Comparison of ENCODE assay signal across 36 mouse cellular contexts in genomic region chr9:50718878-50719277, GRCm38 (mm10). TPM values are rescaled to one million over a fixed set of nuclear protein-coding genes. Genes with fewer than 3 reads are reported as not detected.
"Had no signal": no experiment of that assay in that cellular context is flagged by ENCODE, and none has a peak within 500 bp of the region (broad histone marks: within the 10 kb centered on the region; RNA-seq: fewer than 3 reads in every experiment).

No protein-coding gene starts in this region.

- DNase-seq: heart, postnatal 10 days; heart, postnatal 14 days; heart, postnatal 36 days; kidney, adult 11 months; kidney, adult 18-20 months; kidney, adult 2 months; kidney, adult 8-10 months; kidney, adult 9 months; kidney, postnatal 10 days; kidney, postnatal 14 days; kidney, postnatal 25 days; kidney, postnatal 36 days; kidney, postnatal 4 days; layer of hippocampus, adult 9-11 months; layer of hippocampus, postnatal 36 days had no signal

- H3K36me3 ChIP-seq: heart, embryonic 10.5 days; heart, embryonic 12.5 days; heart, embryonic 15.5 days; hindbrain, embryonic 15.5 days; intestine, embryonic 15.5 days; kidney, embryonic 15.5 days had no signal

- H3K4me3 ChIP-seq: heart, embryonic 10.5 days; heart, embryonic 12.5 days; heart, embryonic 13.5 days; heart, embryonic 15.5 days; hindbrain, embryonic 10.5 days; hindbrain, embryonic 12.5 days; hindbrain, embryonic 13.5 days; hindbrain, embryonic 15.5 days; intestine, embryonic 15.5 days; kidney, embryonic 15.5 days; layer of hippocampus, adult 2 months; left cerebral cortex, adult 2 months had no signal

- H3K9me3 ChIP-seq: heart, embryonic 10.5 days; heart, embryonic 13.5 days; heart, embryonic 15.5 days; hindbrain, embryonic 10.5 days; hindbrain, embryonic 12.5 days; hindbrain, embryonic 13.5 days; hindbrain, embryonic 15.5 days; intestine, embryonic 15.5 days; kidney, embryonic 15.5 days had no signal

- H3K9ac ChIP-seq: heart, embryonic 12.5 days; heart, embryonic 13.5 days; heart, embryonic 15.5 days; hindbrain, embryonic 12.5 days; hindbrain, embryonic 13.5 days; hindbrain, embryonic 14.5 days; hindbrain, embryonic 15.5 days; intestine, embryonic 15.5 days; kidney, embryonic 15.5 days had no signal

- H3K27me3 ChIP-seq: heart, embryonic 12.5 days; heart, embryonic 13.5 days; heart, embryonic 15.5 days; hindbrain, embryonic 12.5 days; hindbrain, embryonic 13.5 days; hindbrain, embryonic 15.5 days; intestine, embryonic 15.5 days; kidney, embryonic 15.5 days had no signal

- ATAC-seq: hindbrain, embryonic 16.5 days; hindbrain, postnatal 0 days; inflammation-experienced regulatory T-cells, adult 6 months; intestine, embryonic 15.5 days; intestine, embryonic 16.5 days; intestine, postnatal 0 days had no signal

- H3K27ac ChIP-seq: heart, embryonic 10.5 days; heart, embryonic 13.5 days; heart, embryonic 15.5 days; hindbrain, embryonic 10.5 days; hindbrain, embryonic 12.5 days; hindbrain, embryonic 13.5 days; hindbrain, embryonic 14.5 days; hindbrain, embryonic 15.5 days; hindbrain, postnatal 0 days; intestine, embryonic 15.5 days; kidney, embryonic 15.5 days; kidney, postnatal 0 days; layer of hippocampus, adult 2 months; left cerebral cortex, adult 2 months had no signal

- H3K4me2 ChIP-seq: heart, embryonic 11.5 days; heart, embryonic 12.5 days; heart, embryonic 13.5 days; heart, embryonic 15.5 days; hindbrain, embryonic 12.5 days; hindbrain, embryonic 13.5 days; hindbrain, embryonic 14.5 days; hindbrain, embryonic 15.5 days; intestine, embryonic 15.5 days; kidney, embryonic 15.5 days had no signal

RNA-seq across cellular contexts. Expression of gene 2310030G06Rik, which starts 27.5 kb away (rescaled TPM):
- total RNA-seq: hematopoietic stem cell, adult 5-6 weeks had no signal
- polyA plus RNA-seq: inflammation-experienced regulatory T-cells, adult 6 months had no signal

RNA-seq across cellular contexts. Expression of gene Hspb2, which starts 33.3 kb away (rescaled TPM):
- total RNA-seq: hematopoietic stem cell, adult 5-6 weeks had no signal
- polyA plus RNA-seq: inflammation-experienced regulatory T-cells, adult 6 months had no signal
